Mouse (Mus musculus) cerebellum, adult (tissue): ENCODE data around the gene Cenpb.

Experiments
- ATAC-seq: cut with Nextera tagmentation; 2 replicates; pipeline ENCODE4 v1.9.2; 2017; ENCODE audit warnings: mild to moderate bottlenecking, moderate library complexity, mixed read lengths; ENCODE audit not compliant: insufficient number of reproducible peaks, low FRiP score, low TSS enrichment

Cenpb gene

DNA sequence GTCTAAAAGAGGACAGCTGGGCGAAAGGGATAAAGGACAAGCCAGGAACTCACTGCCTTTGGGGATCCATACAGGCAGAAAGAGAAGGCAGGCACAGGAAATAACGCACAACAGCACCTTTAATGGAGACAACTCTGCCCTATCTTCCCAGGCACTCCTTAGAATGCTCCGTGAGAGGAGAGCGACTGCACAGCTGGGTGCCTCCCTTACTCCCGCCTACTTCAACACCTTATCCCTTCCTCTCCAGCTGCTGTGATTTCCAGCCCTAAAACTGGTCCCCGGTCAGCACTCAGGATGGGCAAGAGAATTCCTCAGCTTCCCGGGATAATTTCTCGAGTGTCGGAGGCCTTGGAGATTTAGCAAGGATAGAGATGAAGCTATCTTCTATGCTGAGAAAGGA is 8.9 kb downstream of the Cenpb start:
- no peak for ATAC-seq

DNA sequence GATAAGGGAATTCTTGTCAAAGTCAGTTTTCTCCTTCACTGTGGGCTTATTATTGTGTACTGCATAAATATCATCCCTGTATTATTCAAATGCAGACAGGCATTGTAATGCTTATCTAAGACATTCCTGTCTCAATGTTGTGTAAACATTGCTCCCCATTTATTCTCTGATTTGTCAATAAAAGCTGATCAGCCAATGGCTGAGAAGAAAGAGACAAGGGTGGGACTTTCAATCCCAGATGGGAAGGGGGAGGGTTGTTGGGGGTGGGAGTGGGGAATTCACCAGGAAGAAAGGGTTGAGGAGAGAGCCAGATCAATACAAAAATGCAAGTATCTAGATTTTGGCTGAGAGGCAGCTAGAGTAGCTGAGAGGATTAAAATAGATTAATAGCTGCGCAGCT is 11.0 kb downstream of the Cenpb start:
- no peak for ATAC-seq

DNA sequence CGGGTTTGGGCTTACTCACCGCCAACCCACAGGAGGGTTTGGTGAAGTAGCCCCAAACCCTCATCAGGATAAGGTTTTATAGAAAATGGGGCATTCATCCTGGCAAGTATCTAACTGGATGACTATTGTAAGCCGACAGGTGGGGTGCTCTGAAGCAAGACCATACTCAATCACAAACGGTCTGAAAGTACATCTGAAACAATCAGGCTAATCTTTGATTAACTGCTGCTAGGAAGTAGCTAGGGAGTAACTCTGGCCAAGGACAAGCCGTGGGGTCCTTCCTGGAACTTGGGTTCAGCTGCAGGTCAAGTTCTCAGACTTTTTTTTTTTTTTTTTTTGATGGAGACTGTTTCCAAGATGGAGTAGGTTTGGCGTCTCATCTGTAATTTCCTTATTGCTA is 11.9 kb downstream of the Cenpb start:
- ATAC-seq, result no peak

DNA sequence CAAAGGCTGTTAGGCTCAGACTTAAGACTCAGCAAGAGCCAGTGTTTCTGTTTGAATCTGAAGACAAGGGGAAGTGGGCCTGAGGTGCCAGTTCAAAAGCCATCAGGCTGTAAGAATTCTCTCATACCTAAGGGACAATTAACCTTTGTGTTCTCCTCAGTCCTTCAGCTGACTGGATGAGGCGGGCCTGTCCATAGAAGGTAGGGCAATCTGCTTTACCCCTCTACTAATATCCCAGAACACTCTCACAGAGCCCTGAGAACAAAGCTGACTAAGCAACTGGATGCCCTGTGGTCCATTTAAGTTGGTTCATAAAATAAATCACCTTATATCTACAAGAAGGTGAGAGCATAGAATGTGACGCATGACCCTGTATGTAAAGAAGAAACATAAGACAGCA is 13.7 kb downstream of the Cenpb start:
- ATAC-seq, result no peak

DNA sequence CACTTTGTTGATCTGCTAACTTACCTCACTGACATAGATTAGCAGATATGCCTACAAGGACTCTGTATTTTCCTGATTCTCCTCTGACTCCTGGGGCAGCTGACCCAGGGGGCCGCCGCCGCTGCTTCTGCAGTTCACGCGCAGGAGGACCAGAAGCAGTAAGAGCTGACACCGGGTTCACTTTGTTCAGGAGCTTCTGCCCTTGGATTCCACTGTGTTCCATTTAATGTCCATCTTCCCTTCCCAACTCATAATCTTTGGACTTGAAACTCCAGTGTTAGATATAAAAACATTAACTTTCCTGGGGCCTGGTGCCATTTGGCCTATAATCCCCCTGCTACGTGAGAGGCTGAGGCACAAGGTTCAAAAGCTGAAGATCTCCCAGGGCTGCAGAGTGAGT is 15.9 kb downstream of the Cenpb start:
- no peak for ATAC-seq

DNA sequence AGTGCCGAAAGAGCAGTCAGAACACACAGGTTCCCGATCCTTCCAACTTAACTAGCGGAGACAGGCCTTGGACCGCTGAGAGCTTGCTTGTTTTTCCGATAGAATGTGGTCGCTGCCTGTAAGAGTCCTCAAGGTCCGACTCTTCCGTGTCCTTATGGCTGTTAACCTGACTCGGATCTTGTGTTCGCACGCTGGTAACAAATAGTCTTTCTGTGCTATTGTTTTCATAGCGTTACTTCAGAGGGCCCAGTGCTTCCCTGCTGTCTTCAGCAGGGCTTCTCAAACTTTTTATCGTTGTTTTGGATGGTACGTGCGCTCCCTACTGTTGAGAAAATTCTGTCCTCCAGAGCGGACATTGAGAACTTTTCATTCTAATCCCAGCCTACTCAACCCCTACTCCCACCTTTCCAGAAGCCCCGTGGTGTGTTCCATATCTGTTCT is 19.2 kb downstream of the Cenpb start:
- ATAC-seq, result no peak

DNA sequence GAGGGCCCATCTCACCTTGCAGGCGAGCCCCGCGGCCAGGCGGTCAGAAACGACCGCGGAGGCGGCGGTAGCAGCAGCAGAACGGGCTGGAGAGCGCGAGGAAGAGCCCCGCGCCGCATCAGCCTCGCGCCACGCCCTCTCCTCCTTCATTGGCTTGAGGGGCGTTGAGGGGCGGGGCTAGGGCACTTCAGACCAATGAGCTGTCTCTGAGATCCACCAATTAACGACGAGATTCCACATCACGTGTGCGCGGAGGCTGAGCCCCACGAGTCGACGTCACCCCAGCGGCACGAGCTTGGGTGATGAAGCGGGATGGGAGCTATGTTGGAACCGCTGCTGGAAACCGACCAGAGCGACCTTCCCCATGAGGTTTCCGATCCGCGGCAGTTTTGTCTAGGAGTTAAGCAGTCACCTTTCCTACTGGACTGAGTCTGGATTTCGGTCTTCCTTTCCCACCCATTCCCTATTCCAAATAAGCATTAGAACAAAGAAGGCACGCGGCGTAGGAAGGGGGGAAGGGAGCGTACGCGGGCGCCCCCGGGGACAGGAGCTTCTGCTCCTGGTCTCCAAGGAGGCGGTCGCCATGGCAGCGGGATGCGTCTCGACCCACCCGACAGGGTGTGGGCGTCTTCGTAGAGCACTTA is 19.8 kb downstream of the Cenpb start, which contains the start of gene 1700037H04Rik:
TSS of gene 1700037H04Rik (minus strand) at position 144 of the 644 bp plus-strand sequence.
- peak; percentile 98 for ATAC-seq

DNA sequence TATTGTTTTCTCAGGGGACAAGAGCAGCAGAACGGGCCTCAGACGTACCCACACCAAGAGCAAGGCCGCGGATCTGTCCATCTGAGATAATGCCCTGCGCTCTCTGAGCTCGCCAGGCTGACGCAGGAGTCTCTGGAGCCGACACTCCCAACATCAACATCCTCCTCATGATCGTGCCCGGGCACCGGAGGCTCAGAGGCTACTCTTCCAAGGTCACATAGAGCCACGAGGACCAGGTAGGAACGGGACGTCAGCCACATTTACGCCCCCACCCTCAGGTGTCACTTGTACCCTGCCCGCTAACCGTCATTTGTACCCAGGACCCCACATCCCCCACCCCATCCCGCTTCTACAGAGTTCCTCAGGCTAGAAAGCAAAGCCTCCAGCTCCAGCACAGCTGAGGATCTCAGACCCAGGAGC is 20.4 kb downstream of the Cenpb start:
- ATAC-seq, result peak; percentile 41; the same call in 1 of the 2 replicates

DNA sequence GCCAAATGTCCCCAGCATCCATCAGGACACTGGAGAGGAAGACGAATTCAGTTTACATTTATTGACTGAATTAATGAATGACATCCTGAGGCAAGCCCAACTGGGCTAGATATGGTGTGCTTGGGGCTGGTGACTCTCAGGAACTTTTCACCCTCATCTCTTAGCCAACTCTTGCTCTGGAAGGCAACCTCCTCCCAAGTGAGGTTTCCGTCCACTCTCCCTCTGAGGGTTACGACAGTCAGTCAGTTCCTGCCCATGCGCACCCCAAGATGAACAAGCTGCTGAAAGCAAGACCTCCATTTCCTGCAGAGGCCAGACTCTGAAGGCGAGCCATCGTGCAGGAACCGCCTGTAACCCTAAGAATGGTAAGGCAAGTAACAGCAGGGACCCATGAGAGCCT is 22.9 kb downstream of the Cenpb start:
- no peak for ATAC-seq

DNA sequence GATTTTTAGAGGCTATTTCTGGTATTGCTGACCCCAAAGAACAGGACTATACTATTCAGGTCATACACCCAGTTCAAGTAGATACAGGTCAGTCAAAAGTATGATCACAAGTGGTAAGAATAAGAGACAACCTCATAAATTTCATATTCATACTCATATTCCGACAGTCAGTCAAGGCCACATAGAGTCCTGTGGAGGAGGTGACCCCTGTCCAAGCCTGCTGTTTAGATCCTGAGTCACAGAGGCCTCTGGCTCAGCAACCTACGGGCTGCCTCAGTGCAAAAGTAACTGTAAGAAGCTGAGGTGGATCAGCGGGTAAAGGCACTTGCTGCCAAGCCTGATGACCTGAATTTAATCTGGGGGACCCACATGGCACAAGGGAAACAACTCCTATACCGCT is 25.8 kb downstream of the Cenpb start:
- ATAC-seq, result no peak

DNA sequence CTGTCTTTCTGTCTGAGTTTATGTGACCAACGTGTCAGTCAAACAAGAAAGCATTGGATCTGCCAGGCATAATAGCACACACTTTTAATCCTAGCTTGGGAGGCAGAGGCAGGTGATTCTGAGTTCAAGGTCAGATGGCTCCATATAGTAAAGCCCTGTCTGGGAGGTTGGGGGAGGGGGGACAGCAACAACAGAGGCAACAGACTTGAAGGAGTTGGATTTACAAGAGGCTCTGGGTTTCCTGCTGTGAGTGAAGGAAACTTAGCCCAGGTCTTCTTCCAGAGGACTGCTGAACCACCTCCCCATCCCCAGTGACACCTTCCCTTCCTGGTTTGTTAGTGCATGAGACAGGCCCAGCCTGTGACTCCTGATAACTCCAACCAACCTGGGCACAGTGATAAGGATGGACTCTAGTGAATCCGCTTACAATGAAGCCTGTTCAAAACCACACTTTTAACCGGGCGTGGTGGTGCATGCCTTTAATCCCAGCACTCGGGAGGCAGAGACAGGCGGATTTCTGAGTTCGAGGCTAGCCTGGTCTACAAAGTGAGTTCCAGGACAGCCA is 27.6 kb downstream of the Cenpb start:
- ATAC-seq, result no peak

DNA sequence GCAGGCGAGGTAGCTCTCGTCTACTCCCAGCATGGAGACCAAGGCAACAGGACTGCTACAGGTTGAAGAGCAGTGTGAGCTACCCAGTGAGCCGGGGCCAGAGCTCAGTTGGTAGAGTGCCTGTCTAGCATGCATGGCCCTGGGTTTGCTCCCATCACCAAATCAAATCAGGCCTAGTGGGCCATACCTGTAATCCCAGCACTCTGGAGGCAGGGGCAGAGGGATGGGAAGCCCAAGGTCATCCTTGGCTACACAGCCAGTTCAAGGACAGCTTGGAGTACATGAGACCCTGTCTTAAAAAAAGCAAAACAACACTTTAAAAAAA is 30.7 kb downstream of the Cenpb start:
- no peak for ATAC-seq

DNA sequence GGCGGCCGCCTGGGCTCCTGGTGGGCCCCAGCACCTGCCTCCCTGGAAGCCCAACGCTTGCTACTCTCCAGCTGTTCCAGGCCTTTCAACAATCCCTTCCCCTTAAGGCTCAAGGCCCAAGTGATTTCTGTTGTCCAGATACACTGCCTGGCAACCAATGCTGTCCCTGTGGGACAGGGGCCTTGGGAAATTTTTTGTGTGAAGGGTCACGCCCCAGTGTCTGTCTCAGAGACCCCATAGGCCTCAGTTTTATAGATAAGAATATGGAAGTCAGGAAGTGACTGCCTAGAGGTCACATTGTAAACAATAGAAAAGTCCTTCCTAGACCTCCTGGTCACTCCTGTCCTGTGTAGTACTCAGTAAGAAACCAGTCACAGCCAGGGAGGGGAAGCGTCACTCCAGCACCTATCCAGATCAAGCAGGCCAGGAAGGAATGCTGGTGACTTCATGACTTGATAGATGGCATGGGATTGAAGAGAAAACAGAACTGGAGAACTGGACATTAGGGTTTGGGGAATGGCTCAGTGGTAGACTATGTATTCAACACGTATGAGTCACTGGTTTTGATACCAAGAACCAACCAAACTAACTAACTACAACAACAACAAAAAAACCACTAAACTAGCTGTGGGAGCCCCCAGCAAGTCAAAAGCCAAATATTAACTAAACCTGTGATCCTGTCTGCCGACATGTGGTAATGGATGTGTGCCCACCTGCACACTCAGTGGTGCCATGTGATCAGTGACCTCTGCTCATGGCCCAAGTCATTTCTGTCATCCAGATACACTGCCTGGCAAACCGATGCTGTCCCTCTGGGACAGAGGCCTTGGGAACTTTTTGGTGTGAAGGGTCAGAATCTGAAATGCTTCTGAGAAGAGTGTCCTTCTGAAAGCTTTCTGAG is 31.3 kb downstream of the Cenpb start:
- no peak for ATAC-seq

DNA sequence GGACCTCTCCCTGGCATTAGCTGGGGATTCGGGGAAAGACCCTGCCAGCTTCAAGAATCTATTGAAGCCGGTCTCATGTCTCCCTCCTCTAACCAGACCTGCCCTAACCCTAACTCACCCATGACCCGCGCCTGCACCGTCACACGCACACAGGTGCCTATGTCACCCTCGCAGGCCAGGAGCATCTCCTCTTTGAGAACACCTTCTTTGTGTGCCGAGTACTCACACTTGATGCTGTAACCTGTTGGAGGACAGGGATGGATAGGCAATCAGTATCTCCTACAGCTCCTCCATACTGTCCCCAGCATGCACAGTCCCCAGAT is 32.9 kb downstream of the Cenpb start:
- no peak for ATAC-seq

DNA sequence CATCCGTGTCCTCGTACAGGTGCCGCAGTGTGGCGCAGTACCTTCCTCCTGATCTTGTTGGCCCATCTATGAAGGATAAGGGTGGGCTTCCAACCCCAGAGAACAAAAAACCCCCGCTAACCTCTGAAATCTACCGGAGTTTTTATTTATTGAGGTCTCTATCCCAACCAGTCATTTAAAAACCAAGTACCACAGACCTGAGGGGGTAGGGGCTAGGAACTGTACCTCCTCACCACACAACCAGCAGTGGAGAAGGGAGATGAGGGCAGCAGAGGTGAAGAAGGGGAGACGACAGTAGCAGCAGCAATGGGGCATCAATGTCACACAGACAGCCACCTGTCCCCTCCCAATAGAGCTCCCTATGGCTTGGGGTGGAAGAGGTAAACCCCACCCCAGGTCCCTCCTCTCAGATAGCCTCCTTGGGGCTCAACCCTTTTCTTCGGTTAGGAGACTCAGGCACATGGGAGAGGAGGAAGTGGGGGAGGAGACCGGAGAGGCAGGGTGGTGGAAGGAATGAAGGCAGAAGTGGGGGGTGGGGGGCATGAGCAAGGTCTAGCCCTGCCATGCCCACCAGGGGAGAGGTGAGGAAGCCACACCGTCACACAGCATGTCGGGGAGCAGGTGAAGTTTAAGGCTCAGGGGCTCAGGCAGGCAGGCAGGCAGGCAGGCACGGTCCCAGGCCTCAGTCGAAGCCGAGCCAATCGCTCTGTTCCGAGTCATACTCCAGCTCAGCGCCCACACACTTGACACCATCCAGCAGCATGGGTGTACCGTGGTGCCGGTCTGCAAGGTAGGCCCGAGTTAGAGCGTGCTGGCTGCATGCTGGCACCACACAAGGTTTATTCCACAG is 33.4 kb downstream of the Cenpb start:
- no peak for ATAC-seq

DNA sequence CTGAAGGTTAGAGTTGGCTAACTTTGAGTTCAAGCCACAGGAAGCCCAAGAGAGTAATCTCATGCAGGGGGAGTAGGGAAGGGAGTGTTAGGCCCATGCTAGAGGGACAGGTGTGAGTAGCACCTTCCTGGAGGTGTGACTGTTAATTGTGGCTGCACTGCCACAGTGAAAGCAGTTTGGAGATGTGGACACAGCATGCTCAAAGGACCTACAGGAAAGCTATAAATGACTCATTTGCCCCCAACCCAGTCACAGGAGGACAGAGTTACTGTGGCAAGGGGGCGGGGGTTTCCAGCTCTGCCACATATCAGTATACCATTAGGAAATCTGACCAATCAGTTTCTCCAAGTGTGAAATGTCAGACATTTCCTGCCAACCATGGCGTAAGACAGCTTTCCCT is 34.3 kb downstream of the Cenpb start:
- no peak for ATAC-seq

DNA sequence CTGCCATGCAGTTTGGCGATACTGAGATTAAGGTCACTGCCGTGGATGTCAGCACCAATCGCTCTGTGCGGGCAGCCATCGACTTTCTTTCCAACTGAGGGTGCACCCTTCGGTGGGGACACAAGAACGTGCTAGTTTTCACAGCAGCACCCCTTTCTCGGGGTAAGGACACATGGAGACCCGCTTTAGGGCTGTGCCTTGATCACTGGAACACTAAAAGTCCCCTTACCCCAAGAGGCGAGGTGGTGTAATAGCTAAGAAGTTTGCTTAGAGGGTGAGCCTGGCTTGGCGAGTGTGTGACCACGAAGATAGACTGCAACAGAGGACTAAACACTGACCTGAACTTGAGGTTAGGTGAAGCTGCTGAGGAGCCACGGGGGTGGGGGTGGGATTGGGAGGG is 34.7 kb downstream of the Cenpb start:
- no peak for ATAC-seq

DNA sequence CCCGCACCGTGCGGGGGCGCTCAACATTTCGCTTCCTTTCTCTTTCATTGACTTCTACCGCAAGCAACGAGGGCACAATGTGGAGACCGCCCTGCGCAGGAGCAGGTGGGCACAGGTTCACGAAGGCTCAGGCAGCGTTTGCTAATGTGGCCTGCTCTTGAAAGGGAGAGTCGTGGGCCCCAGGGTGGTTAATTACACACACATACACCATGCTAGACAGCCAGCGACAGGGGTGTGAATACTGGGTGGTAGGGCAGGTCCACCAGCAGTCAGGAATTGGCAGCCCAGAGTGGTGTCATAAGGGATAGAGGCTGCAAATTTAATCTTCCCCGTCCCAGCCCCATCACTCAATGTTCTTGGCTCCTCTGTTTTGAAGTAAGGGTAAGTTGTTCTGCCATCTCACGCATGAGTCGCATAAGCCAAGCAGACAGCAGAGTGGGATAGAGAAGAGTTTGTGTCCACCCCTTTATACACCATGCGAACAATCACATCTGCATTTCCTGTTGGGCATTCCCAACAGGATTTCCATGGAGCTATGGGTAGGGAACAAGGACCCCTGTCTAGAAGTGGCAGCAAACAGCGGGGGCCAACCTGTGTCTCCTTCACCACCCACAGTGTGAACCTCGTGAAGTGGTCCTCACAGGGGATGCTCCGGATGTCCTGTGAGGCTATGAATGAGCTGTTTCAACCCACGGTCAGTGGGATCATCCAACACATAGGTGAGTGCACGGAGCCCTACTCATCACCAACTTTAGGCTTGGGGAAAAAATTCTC is 36.7 kb downstream of the Cenpb start:
- no peak for ATAC-seq

DNA sequence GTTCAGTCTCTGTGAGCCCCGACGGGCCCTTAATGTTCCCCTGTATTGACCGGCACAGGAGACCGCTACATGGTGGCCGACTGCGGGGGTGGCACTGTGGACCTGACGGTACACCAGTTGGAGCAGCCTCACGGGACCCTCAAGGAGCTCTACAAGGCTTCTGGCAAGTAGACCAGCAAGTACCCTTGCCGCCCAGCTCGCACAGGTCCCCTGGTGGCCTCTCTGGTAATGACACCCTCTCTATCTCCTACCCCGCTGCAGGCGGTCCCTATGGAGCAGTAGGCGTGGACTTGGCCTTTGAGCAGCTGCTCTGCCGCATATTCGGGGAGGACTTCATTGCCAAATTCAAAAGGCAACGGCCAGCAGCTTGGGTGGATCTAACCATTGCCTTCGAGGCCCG is 37.3 kb downstream of the Cenpb start:
- ATAC-seq, result no peak

DNA sequence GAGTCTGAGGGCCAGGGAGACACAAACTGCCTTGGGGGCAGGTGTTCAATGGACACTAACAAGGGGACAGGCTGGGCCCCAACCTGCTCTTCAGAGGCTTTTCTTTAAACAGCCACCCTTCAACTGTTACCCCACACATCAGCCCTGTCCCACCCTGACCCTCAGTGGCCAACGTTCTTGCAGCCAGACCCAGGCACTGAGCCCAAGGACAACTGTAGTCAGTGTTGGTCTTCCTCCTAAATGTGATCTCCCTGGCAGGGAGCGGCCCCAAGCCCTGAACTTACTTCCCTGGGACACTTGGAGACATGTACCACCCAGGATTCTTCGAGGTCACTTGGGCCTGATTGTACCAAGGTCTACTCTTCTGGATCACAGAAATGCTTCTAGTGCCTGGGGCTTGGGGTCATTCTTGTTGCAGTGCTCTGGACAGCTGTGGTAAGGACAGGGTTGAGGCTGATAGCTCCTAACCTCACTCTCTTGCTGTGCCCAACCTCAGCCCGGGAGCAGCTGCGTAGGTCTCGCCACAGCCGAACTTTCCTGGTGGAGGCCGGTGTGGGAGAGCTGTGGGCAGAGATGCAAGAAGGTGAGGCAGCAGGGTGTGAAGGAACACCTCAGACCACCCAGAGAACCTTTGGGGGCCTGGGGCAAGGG is 38.4 kb downstream of the Cenpb start:
- ATAC-seq, result no peak
